Mouse (Mus musculus) ES-Bruce4 (cell line): ENCODE results near the gene Lmtk2. TPM values are rescaled to one million over a fixed set of nuclear protein-coding genes. Genes with fewer than 3 reads are reported as not detected.

Source experiments
- H3K27ac ChIP-seq: 2 replicates; pipeline ENCODE4 v1.5.1; 2012; ENCODE audit warnings: low read length, inconsistent platforms; ENCODE audit not compliant: insufficient read depth
- H3K27me3 ChIP-seq: 2 replicates; pipeline ENCODE4 v1.6.1; 2012; ENCODE audit warnings: mild to moderate bottlenecking, low read length, inconsistent platforms; ENCODE audit not compliant: control insufficient read depth, poor library complexity, insufficient read depth, severe bottlenecking
- H3K36me3 ChIP-seq: 2 replicates; pipeline ENCODE4 v1.6.1; 2012; ENCODE audit warnings: inconsistent platforms, mild to moderate bottlenecking, low read length, moderate library complexity; ENCODE audit not compliant: control insufficient read depth, poor library complexity, insufficient read depth, severe bottlenecking
- H3K4me1 ChIP-seq: one replicate; pipeline ENCODE4 v1.8.1; 2011; ENCODE audit warnings: low read length; ENCODE audit not compliant: control insufficient read depth, insufficient read depth
- H3K4me3 ChIP-seq: 2 replicates; pipeline ENCODE4 v1.5.1; 2011; ENCODE audit warnings: low read depth, mild to moderate bottlenecking, low read length
- H3K9ac ChIP-seq: 2 replicates; pipeline ENCODE4 v1.6.1; 2012; ENCODE audit warnings: low read depth, mild to moderate bottlenecking, inconsistent platforms; ENCODE audit not compliant: poor library complexity, severe bottlenecking
- H3K9me3 ChIP-seq: replicated peaks from 2 replicates; pipeline ENCODE4 v1.6.1; 2012; ENCODE audit warnings: mild to moderate bottlenecking, low read length, inconsistent platforms; ENCODE audit not compliant: control insufficient read depth, poor library complexity, insufficient read depth, severe bottlenecking
- CTCF ChIP-seq: IDR thresholded peaks from one replicate; pipeline ENCODE4 v1.8.1; 2011; ENCODE audit warnings: low read depth, low read length
- EP300 ChIP-seq: IDR thresholded peaks from 2 replicates; pipeline ENCODE4 v1.6.1; 2011; ENCODE audit warnings: low read depth, low read length; ENCODE audit not compliant: insufficient read depth
- POLR2A ChIP-seq: IDR thresholded peaks from one replicate; pipeline ENCODE4 v1.8.1; 2011; ENCODE audit warnings: low read length; ENCODE audit not compliant: insufficient read depth
- polyA plus RNA-seq: library from polyadenylated mRNA; stranded (reverse); fragments of >200 nt; gene quantifications from 2 replicates; pipeline ENCODE4 v1.2.4, GENCODE M21; 2011; ENCODE audit warnings: low read depth; ENCODE audit not compliant: missing spikeins, insufficient read depth, insufficient read length

The Lmtk2 gene
- polyA plus RNA-seq, 1 experiment, result 47.1 TPM

- no peak overlapping the region for H3K27ac ChIP-seq
- H3K9ac ChIP-seq, result no peak overlapping the region
- TF ChIP-seq CTCF, result no peak
- TF ChIP-seq EP300, result no peak
- no peak for TF ChIP-seq POLR2A
- peaks cover 2% of the 10 kb centered on the region for H3K4me1 ChIP-seq
- H3K36me3 ChIP-seq, result no peaks in the 10 kb centered on the region
- no peak overlapping the region for H3K4me3 ChIP-seq
- H3K27me3 ChIP-seq, result no peaks in the 10 kb centered on the region
- H3K9me3 ChIP-seq, result no peaks in the 10 kb centered on the region
These were observed 21.3 kb downstream of the Lmtk2 start for GRCm38 (mm10) chr5:144121489-144121888.

GRCm38 (mm10) chr5:144125979-144126755, 25.9 kb downstream of the Lmtk2 start:
- no peaks in the 10 kb centered on the region for H3K27me3 ChIP-seq
- no peak overlapping the region for H3K9ac ChIP-seq
- peaks cover 15% of the 10 kb centered on the region for H3K36me3 ChIP-seq
- TF ChIP-seq EP300 (no peak), CTCF (no peak), POLR2A (no peak)
- H3K9me3 ChIP-seq, result no peaks in the 10 kb centered on the region
- no peak overlapping the region for H3K4me3 ChIP-seq
- peaks cover 2% of the 10 kb centered on the region for H3K4me1 ChIP-seq
- no peak overlapping the region for H3K27ac ChIP-seq

- Histone ChIP-seq H3K36me3 (peaks cover 41% of the 10 kb centered on the region), H3K27ac (no peak overlapping the region), H3K9ac (no peak overlapping the region), H3K27me3 (no peaks in the 10 kb centered on the region), H3K9me3 (no peaks in the 10 kb centered on the region), H3K4me1 (no peaks in the 10 kb centered on the region), H3K4me3 (no peak overlapping the region)
- TF ChIP-seq CTCF (no peak), POLR2A (no peak), EP300 (no peak)
These were observed 43.3 kb downstream of the Lmtk2 start for GRCm38 (mm10) chr5:144143531-144143930.

GRCm38 (mm10) chr5:144146898-144147297, 46.7 kb downstream of the Lmtk2 start:
- no peak overlapping the region for H3K9ac ChIP-seq
- peaks cover 62% of the 10 kb centered on the region for H3K36me3 ChIP-seq
- no peak overlapping the region for H3K4me3 ChIP-seq
- no peaks in the 10 kb centered on the region for H3K4me1 ChIP-seq
- H3K27me3 ChIP-seq, result no peaks in the 10 kb centered on the region
- no peak overlapping the region for H3K27ac ChIP-seq
- no peaks in the 10 kb centered on the region for H3K9me3 ChIP-seq
- no peak for TF ChIP-seq POLR2A
- no peak for TF ChIP-seq CTCF
- TF ChIP-seq EP300, result no peak

- Histone ChIP-seq H3K9me3 (no peaks in the 10 kb centered on the region), H3K4me1 (no peaks in the 10 kb centered on the region), H3K27ac (no peak overlapping the region), H3K9ac (no peak overlapping the region), H3K4me3 (no peak overlapping the region), H3K36me3 (peaks cover 53% of the 10 kb centered on the region), H3K27me3 (no peaks in the 10 kb centered on the region)
- no peak for TF ChIP-seq EP300
These were observed 49.3 kb downstream of the Lmtk2 start for GRCm38 (mm10) chr5:144149530-144149929.

- Histone ChIP-seq H3K27ac (no peak overlapping the region), H3K9me3 (no peaks in the 10 kb centered on the region), H3K36me3 (peaks cover 56% of the 10 kb centered on the region), H3K27me3 (no peaks in the 10 kb centered on the region), H3K4me1 (no peaks in the 10 kb centered on the region), H3K4me3 (no peak overlapping the region), H3K9ac (no peak overlapping the region)
- TF ChIP-seq POLR2A (no peak), CTCF (no peak), EP300 (no peak)
These were observed 51.0 kb downstream of the Lmtk2 start for GRCm38 (mm10) chr5:144151270-144151669.
